In genomic region chr7:139971436-139971835, GRCm38 (mm10) we compare ENCODE assay signal across 13 mouse cellular contexts. TPM values are rescaled to one million over a fixed set of nuclear protein-coding genes. Genes with fewer than 3 reads are reported as not detected.
DNase-seq lines count a peak whose midpoint lies in the region; ATAC-seq lines count a peak whose summit lies in the region.
"Had no signal": no experiment of that assay in that cellular context is flagged by ENCODE, and none has a peak within 500 bp of the region (broad histone marks: within the 10 kb centered on the region; RNA-seq: fewer than 3 reads in every experiment).

No protein-coding gene starts in this region.

- no peaks in the 10 kb centered on the region for H3K9me3 ChIP-seq in limb, embryonic 13.5 days
- H3K9me3 ChIP-seq in limb, embryonic 10.5 days (replicated peaks): no peaks in the 10 kb centered on the region
- H3K9me3 ChIP-seq in embryonic facial prominence, embryonic 10.5 days: no peaks in the 10 kb centered on the region
- H3K9me3 ChIP-seq: heart, embryonic 13.5 days had no signal

- H3K27ac ChIP-seq in limb, embryonic 13.5 days: no peak overlapping the region
- H3K27ac ChIP-seq in limb, embryonic 10.5 days: no peak overlapping the region
- H3K27ac ChIP-seq in embryonic facial prominence, embryonic 10.5 days (replicated peaks): 0 out of 2 replicates have a peak overlapping the region, but pooled peaks have one; percentile 32
- H3K27ac ChIP-seq: heart, embryonic 13.5 days had no signal

- 0 out of 2 replicates have a peak, but pooled peaks have one; percentile 2 for ATAC-seq in limb, embryonic 13.5 days (ENCODE audit: low FRiP score, low read depth)
- ATAC-seq in megakaryocyte progenitor cell, adult 5-6 weeks (replicated peaks; ENCODE audit: poor library complexity): peak; percentile 57

- H3K4me2 ChIP-seq in limb, embryonic 13.5 days (replicated peaks): no peak overlapping the region
- H3K4me2 ChIP-seq: heart, embryonic 13.5 days had no signal

- no peaks in the 10 kb centered on the region for H3K27me3 ChIP-seq in limb, embryonic 13.5 days
- 0 out of 2 replicates have a peak, but pooled peaks cover 4% of the 10 kb centered on the region for H3K27me3 ChIP-seq in limb, embryonic 10.5 days (ENCODE audit: low read depth, poor library complexity, severe bottlenecking)
- H3K27me3 ChIP-seq in embryonic facial prominence, embryonic 10.5 days (replicated peaks; ENCODE audit: low read depth, poor library complexity, severe bottlenecking): peaks cover 17% of the 10 kb centered on the region; the same call in 1 of the 2 replicates

- DNase-seq in limb, embryonic 10.5 days (ENCODE audit: low spot score): no peak
- peak; percentile 41 for DNase-seq in CD4-positive, CD25-positive, alpha-beta regulatory T cell, adult 2 months (ENCODE audit: low read depth, low spot score)
- no peak for DNase-seq in embryonic facial prominence, embryonic 10.5 days (ENCODE audit: low spot score)
- no peak for DNase-seq in embryo, embryonic 11 days
- no peak for DNase-seq in lung, postnatal 10 days
- no peak for DNase-seq in spleen, adult 12 weeks (ENCODE audit: low spot score)
- DNase-seq: cerebellum, adult 11 months; kidney, adult 18-20 months; midbrain, embryonic 14.5 days had no signal

- H3K9ac ChIP-seq in limb, embryonic 13.5 days: no peak overlapping the region
- H3K9ac ChIP-seq: heart, embryonic 13.5 days had no signal

- no peaks in the 10 kb centered on the region for H3K36me3 ChIP-seq in limb, embryonic 13.5 days
- no peaks in the 10 kb centered on the region for H3K36me3 ChIP-seq in limb, embryonic 10.5 days
- H3K36me3 ChIP-seq in embryonic facial prominence, embryonic 10.5 days (replicated peaks): no peaks in the 10 kb centered on the region
- H3K36me3 ChIP-seq: heart, embryonic 13.5 days had no signal

- WGBS in limb, embryonic 13.5 days: 65% methylated on average over 6 of the region's 6 CpGs
- WGBS in limb, embryonic 10.5 days: 71% methylated on average over 6 of the region's 6 CpGs
- 74% methylated on average over 6 of the region's 6 CpGs for whole genome bisulfite sequencing in embryonic facial prominence, embryonic 10.5 days

- H3K4me1 ChIP-seq in limb, embryonic 13.5 days: no peaks in the 10 kb centered on the region
- H3K4me1 ChIP-seq in limb, embryonic 10.5 days: peaks cover 13% of the 10 kb centered on the region
- peaks cover 14% of the 10 kb centered on the region for H3K4me1 ChIP-seq in embryonic facial prominence, embryonic 10.5 days
- H3K4me1 ChIP-seq: heart, embryonic 13.5 days had no signal

- H3K4me3 ChIP-seq in limb, embryonic 13.5 days: no peak overlapping the region
- no peak overlapping the region for H3K4me3 ChIP-seq in limb, embryonic 10.5 days
- no peak overlapping the region for H3K4me3 ChIP-seq in embryonic facial prominence, embryonic 10.5 days
- H3K4me3 ChIP-seq: heart, embryonic 13.5 days had no signal

RNA-seq across cellular contexts. Expression of gene 6430531B16Rik, which starts 7.1 kb away (rescaled TPM):
- 0.52 and 0.53 TPM in 2 replicates for polyA plus RNA-seq in limb, embryonic 13.5 days (2015; fragmentation: Nextera tagmentation; extraction: Ambion mirVana)
- 0.39 and 0.85 TPM in 2 replicates for polyA plus RNA-seq in limb, embryonic 10.5 days (2016; fragmentation: Nextera tagmentation; extraction: Ambion mirVana)
- 0.92 and 1.3 TPM in 2 replicates for polyA plus RNA-seq in embryonic facial prominence, embryonic 10.5 days (2016; fragmentation: Nextera tagmentation; extraction: Ambion mirVana)
- 0.10 and 0.27 TPM in 2 replicates for total RNA-seq in megakaryocyte progenitor cell, adult 5-6 weeks (2015)
- 0.57 TPM in 1 of 2 replicates, not detected in the other for total RNA-seq in megakaryocyte progenitor cell, adult 5-6 weeks (2017)

RNA-seq across cellular contexts. Expression of gene Adam8, which starts 20.9 kb away (rescaled TPM):
- 2.3 and 2.8 TPM in 2 replicates for polyA plus RNA-seq in limb, embryonic 13.5 days (2015; fragmentation: Nextera tagmentation; extraction: Ambion mirVana)
- polyA plus RNA-seq in limb, embryonic 10.5 days (2016; fragmentation: Nextera tagmentation; extraction: Ambion mirVana): 2.2 TPM in 2 replicates
- polyA plus RNA-seq in embryonic facial prominence, embryonic 10.5 days (2016; fragmentation: Nextera tagmentation; extraction: Ambion mirVana): 1.7 and 2.3 TPM in 2 replicates
- total RNA-seq in megakaryocyte progenitor cell, adult 5-6 weeks (2015): 1.3 and 1.9 TPM in 2 replicates
- total RNA-seq in megakaryocyte progenitor cell, adult 5-6 weeks (2017): 1.3 and 1.7 TPM in 2 replicates

RNA-seq across cellular contexts. Expression of gene Utf1, which starts 27.8 kb away (rescaled TPM):
- 0.15 TPM in 1 of 2 replicates, not detected in the other for polyA plus RNA-seq in limb, embryonic 13.5 days (2015; fragmentation: Nextera tagmentation; extraction: Ambion mirVana)
- 0.38 and 0.64 TPM in 2 replicates for polyA plus RNA-seq in limb, embryonic 10.5 days (2016; fragmentation: Nextera tagmentation; extraction: Ambion mirVana)
- 0.20 and 0.36 TPM in 2 replicates for polyA plus RNA-seq in embryonic facial prominence, embryonic 10.5 days (2016; fragmentation: Nextera tagmentation; extraction: Ambion mirVana)
- total RNA-seq in megakaryocyte progenitor cell, adult 5-6 weeks (2015): not detected in 2 replicates
- total RNA-seq in megakaryocyte progenitor cell, adult 5-6 weeks (2017): not detected in 2 replicates
- total RNA-seq: left cerebral cortex, postnatal 10 days had no signal
- polyA plus RNA-seq: heart, embryonic 13.5 days; midbrain, embryonic 14.5 days had no signal
